Mouse (Mus musculus): ENCODE data around the gene Nudc. TPM values are rescaled to one million over a fixed set of nuclear protein-coding genes. Genes with fewer than 3 reads are reported as not detected.

Gene Nudc
- polyA plus RNA-seq, 1 experiment = 28.6 TPM

GRCm38 (mm10) chr4:133485691-133486425, 59.9 kb downstream of the Nudc start:
- Histone ChIP-seq H3K27me3 (ENCODE audit: control insufficient read depth, insufficient read depth, low read length) (peaks cover 8% of the 10 kb centered on the region; the same call in 1 of the 2 replicates), H3K36me3 (ENCODE audit: control insufficient read depth, insufficient read depth, low read length) (no peaks in the 10 kb centered on the region), H3K4me1 (ENCODE audit: control insufficient read depth, insufficient read depth, insufficient read length) (no peaks in the 10 kb centered on the region), H3K27ac (ENCODE audit: insufficient read depth, low read length) (no peak overlapping the region), H3K4me3 (ENCODE audit: extremely low read depth, insufficient read depth, insufficient read length) (no peak overlapping the region)
- no peak for TF ChIP-seq POLR2A (IDR thresholded peaks at IDR 0.05; ENCODE audit: low read depth, low read length)
- DNase-seq (ENCODE audit: low read depth in 1 of 2, low spot score in 2 of 2) = no peak
- WGBS = 91% methylated on average over 28 of the region's 28 CpGs

- peaks cover 18% of the 10 kb centered on the region for H3K27me3 ChIP-seq (ENCODE audit: control insufficient read depth, insufficient read depth, low read length)
- no peak for DNase-seq (ENCODE audit: low read depth in 1 of 2, low spot score in 2 of 2)
- H3K27ac ChIP-seq (ENCODE audit: insufficient read depth, low read length) = no peak overlapping the region
Observed at GRCm38 (mm10) chr4:133484266-133485025, 61.4 kb downstream of the Nudc start.

More at GRCm38 (mm10) chr4:133484266-133485025, 61.4 kb downstream of the Nudc start:
- WGBS = 22% methylated on average over 22 of the region's 22 CpGs
- H3K36me3 ChIP-seq (ENCODE audit: control insufficient read depth, insufficient read depth, low read length) = no peaks in the 10 kb centered on the region
- H3K4me3 ChIP-seq (ENCODE audit: extremely low read depth, insufficient read depth, insufficient read length) = no peak overlapping the region
- TF ChIP-seq CTCF (IDR thresholded peaks at IDR 0.05; ENCODE audit: extremely low read depth, insufficient read depth, insufficient read length, insufficient replicate concordance) = no peak
- TF ChIP-seq POLR2A (IDR thresholded peaks at IDR 0.05; ENCODE audit: low read depth, low read length) = no peak
- peaks cover 7% of the 10 kb centered on the region; the same call in 1 of the 2 replicates for H3K4me1 ChIP-seq (ENCODE audit: control insufficient read depth, insufficient read depth, insufficient read length)

Other genes starting within 250 kb of the Nudc start
- gene Wdtc1, start 192.5 kb downstream of the Nudc start, polyA plus RNA-seq (2012; rRNA removed) = 33.0 and 33.3 TPM in 2 replicates
- gene Slc9a1, start 176.3 kb downstream of the Nudc start, polyA plus RNA-seq (2012; rRNA removed) = 39.4 and 46.9 TPM in 2 replicates
- gene Tent5b, start 65.9 kb downstream of the Nudc start, polyA plus RNA-seq (2012; rRNA removed) = 0.30 and 0.31 TPM in 2 replicates
- gene Trnp1, start 47.4 kb downstream of the Nudc start, polyA plus RNA-seq (2012; rRNA removed) = 0.49 and 0.99 TPM in 2 replicates
- 0.65 and 0.76 TPM in 2 replicates for gene Kdf1, start 27.0 kb downstream of the Nudc start, polyA plus RNA-seq (2012; rRNA removed)
- gene Nr0b2, start 7.4 kb upstream of the Nudc start, polyA plus RNA-seq (2012; rRNA removed) = 3.2 and 4.0 TPM in 2 replicates
- gene Gpatch3, start 28.7 kb upstream of the Nudc start, polyA plus RNA-seq (2012; rRNA removed) = 3.7 and 6.0 TPM in 2 replicates
- gene Gpn2, start 38.4 kb upstream of the Nudc start, polyA plus RNA-seq (2012; rRNA removed) = 36.1 and 55.9 TPM in 2 replicates
- gene Sfn, start 56.2 kb upstream of the Nudc start, polyA plus RNA-seq (2012; rRNA removed) = 15.5 and 26.1 TPM in 2 replicates
- gene Zdhhc18, start 104.2 kb upstream of the Nudc start, polyA plus RNA-seq (2012; rRNA removed) = 133 and 134 TPM in 2 replicates
- gene Pigv, start 126.7 kb upstream of the Nudc start, polyA plus RNA-seq (2012; rRNA removed) = 14.5 and 16.0 TPM in 2 replicates
- 142 and 150 TPM in 2 replicates for gene Arid1a, start 210.8 kb upstream of the Nudc start, polyA plus RNA-seq (2012; rRNA removed)